Mouse (Mus musculus) spleen, postnatal 36 days (tissue): ENCODE measurements around the gene Miox.
A peak's percentile ranks its signal among the peaks of the same experiment; 100 is the strongest.

ENCODE experiments used
- DNase-seq, 2 experiments: peaks; one replicate each; pipeline ENCODE4 v3.0.0; 2022; ENCODE audit warnings: low spot score in 2 of 2, mixed read lengths in 1 of 2

Gene Miox

GRCm38 (mm10) chr15:89334271-89334670 is at the start of gene Miox:
Miox (plus strand) TSS chr15:89334398.
- no peak for DNase-seq

GRCm38 (mm10) chr15:89285004-89285403 is 49.2 kb upstream of the Miox start:
- DNase-seq, result no peak

DNA sequence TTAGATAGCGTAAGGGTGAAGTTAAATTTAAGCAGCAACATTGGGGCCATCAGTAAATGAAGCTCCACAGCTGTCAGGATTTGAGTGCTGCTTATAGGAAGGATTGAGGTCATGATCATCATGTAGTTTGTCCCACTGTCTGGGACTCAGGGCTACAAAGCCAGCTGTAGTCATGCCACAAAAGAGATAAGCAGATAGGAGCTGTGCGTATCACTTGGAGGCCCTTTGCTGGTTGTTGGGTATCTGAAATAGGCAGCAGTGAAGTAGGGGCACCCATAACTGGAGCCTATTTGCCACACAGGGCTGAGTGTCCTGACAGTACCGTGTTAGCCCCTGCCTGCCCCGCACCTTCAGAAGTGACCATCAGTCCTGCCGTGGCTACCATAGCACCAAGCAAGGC is 48.7 kb upstream of the Miox start:
- DNase-seq, result no peak

DNA sequence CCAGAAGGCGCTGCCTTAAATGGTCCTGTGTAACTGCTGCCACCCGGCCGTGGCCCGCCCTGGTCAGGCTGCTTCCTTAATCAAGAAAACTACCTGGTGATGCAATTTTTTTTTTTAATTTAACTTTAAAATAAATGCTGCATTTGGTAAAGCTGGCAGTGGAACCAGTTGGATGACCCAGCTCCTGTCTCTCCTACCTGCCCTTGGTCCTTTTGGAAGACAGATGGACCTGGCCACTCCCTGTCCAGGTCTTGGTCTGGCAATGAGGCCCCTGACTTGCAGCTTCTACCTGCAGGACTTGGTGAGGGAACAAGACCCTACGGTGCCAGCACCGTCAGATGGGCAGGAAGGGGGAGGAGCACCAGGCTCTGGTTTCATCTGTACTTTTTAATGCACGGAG is 48.1 kb upstream of the Miox start:
- no peak for DNase-seq

GRCm38 (mm10) chr15:89286582-89286981 is 47.6 kb upstream of the Miox start:
- DNase-seq, result no peak

DNA sequence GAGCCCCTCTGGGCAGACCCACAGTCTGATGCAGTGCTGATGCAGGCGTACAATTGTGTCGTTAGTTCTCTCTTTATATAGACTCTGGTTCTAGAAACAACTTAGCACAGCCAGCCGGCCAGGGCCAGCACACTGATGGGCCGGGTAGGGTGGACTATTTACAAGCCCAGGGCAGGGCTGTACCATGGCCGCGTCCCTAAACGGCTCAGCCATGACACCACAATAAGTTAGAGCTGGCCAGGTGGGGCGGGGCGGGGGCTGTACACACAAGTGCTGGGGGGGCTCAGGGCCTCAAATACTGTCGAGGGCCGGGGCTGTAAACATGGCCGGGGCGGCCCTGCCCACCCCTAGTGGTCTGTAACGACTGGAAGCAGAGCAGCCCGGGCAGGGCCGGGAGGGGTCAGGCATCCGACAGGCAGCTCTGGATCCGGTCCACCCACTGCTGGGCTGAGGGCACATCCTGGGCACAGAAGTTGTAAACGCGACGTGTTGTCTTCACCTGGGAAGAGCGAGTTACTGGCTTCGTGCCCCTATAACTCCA is 45.9 kb upstream of the Miox start:
- DNase-seq, result no peak

GRCm38 (mm10) chr15:89289455-89289854 is 44.7 kb upstream of the Miox start:
- no peak for DNase-seq

GRCm38 (mm10) chr15:89291521-89291920 is 42.7 kb upstream of the Miox start:
- no peak for DNase-seq

- DNase-seq, result no peak
Measured at GRCm38 (mm10) chr15:89292795-89293194, 41.4 kb upstream of the Miox start.

DNA sequence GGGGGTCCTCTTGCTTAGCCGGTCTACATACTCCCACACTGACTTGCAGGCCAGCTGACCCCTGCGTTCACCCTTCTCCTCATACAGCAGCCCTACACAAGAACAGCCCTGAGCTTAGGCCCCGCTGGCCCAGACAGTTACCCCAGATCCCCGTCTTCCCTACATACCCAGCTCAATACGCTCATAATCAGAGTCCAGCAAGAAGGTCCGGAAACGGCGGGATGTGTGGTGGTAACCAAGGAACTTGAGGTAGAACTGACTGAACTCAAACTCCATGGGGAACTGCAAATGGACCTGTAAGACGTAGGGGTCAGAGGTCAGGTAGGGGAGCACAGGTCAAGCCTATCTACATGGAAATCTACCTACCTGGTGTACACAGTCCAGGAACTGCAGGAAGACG is 40.4 kb upstream of the Miox start:
- DNase-seq, result no peak

GRCm38 (mm10) chr15:89295580-89296165 is 38.5 kb upstream of the Miox start:
- DNase-seq, result no peak

DNA sequence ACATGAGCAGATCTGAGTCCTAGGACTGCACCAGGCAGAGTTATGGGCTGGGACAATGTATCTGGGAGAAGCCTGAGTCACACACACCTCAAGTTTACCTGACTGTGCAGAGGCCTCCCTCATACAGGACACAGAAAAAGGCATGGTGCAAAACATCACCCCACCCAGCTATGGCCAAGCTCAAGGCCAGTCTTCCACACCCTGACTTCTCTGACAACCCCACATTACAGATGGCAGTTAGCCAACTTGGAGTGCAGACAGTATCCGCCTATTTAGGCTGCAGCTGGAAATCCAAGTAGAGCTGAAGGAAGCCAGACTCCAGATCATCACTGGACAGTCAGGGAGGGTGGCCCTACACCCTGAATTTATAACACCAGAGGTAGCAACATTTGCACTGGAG is 37.7 kb upstream of the Miox start:
- DNase-seq, result no peak

DNA sequence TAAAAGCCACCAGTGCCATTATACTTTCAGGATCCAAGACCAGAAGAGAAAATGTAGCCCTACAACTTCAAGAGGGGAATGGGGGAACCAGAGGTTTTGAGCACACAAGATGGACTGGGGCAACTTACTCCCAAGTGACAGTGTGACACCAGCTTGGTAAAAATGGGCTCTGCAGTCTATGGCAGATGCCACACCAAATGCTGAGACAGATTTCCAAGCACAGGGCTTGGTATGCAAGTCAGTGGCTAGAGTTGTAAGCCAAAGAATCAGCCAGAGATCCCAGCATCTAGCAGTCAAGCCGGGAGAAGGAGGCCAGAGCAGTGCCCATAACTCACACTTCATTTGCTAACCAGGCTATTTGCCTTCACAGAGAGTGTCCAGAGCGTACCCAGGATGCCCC is 36.5 kb upstream of the Miox start:
- no peak for DNase-seq

DNA sequence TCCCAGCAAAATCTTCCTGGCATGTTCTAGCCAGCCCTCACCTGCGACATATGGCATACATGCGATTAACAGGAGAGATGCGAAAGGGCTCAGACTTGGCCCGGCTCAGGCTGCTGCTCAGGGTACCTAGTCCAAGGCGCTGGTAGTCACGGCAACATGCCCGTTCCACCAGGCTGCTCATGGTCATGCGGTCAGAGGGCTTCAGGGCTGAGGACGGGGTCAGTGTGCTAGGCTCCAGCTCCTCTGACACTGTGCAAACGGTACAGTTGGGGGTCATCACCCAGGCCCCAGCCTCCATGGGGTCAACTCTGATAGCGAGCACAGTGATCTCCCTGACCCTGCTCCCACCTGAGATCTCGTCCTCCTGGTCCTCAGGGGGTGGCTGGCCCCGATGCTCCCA is 34.0 kb upstream of the Miox start:
- no peak for DNase-seq

GRCm38 (mm10) chr15:89300600-89300999 is 33.6 kb upstream of the Miox start:
- no peak for DNase-seq

- no peak for DNase-seq
Measured at GRCm38 (mm10) chr15:89305966-89306365, 28.2 kb upstream of the Miox start.

DNA sequence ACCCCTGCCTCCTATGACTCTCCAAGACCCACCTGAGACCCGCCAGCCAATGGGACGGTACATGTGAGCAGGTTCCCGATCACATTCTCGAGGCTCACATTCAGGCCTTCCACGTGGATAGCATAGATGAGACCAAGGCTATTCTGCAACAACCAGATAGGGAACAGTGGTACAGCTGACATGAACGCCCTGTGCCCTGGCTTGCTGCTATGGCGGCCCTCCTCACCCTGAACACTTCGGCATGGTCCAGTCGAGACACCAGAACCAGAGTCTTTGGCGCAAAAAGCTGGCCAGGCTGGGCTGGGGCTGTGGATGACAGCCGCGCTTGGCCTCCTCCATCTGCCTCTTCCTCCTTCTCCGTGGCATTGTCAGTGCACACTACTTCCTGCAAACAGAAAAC is 26.7 kb upstream of the Miox start:
- DNase-seq, result no peak

GRCm38 (mm10) chr15:89308406-89309139 is 25.6 kb upstream of the Miox start:
- peak; percentile 50 to 52 for DNase-seq

DNA sequence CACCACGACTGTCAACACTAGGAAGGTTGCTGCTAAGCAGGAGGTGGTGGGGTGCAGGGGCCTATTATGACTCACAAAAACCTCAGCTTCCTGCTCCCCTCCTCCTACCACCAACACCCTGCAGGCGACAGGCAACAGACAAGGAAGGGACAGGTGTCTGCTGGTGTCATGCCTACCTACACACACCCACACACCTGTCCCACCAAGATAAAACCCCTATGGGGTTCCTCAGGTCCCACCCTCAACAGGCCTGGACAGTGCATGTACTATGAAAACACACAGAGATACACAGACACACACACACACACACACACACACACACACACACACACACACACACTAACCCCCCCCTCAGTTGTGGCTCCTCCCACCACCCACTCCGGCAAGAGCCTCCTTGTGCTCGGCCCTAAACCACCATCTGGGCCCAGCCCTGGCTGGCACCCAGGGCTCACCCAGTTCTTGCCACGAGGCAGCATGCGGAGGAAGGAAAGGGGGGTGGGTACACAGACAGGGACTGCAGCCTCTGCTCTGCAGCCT is 24.2 kb upstream of the Miox start:
- peak; percentile 79 for DNase-seq

- no peak for DNase-seq
Measured at GRCm38 (mm10) chr15:89313359-89313758, 20.8 kb upstream of the Miox start.

DNA sequence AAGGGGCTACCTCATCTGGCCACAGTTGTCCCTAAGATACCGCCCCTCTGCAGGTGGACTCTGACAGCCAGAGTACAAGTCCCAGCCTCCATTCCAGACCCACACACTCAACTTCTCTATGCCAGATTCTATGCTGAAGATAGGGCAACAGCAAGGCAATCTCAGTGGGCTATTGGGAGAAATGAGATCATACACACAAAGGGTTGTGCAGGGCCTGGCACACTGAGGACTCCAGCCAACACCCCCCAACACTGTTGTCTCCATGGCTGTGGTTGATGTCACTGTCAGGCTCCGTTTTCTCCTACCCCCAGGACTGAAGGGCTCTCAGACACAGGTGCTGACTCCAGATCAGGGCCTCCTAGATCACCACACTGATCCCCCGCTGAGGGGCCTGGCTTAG is 20.1 kb upstream of the Miox start:
- no peak for DNase-seq

DNA sequence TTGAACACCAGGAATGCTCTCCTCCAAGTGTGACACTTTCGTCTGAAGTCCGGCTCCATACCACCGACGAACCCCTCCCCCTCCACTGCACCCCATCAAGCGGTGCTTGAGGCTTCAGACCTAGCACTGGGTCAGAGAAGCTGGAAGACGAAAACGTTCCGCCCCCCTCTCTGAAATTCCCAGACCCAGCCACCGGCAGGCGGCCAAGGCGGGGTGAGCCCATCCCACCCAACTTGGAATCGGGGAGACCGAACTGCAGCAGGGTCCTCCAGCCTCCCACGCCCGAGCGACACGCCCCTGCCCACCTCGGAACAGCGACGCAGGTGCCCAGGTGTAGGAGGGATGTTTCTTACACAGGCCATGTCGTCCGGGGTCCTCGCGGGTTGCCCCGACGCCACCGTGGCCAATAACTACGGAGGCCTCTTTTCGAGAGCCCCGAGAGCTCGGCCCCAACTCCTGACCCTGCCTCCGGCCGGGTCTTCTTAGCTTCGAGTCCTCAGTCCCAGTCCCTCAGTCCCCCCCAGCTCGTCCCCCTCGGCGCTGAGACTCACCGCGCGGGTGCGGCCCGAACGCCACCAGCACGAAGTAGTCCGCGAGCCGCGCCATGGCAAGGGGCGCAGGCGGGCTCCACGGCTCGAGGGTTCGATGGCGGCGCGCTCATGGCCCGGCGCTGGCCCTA is 19.5 kb upstream of the Miox start:
- DNase-seq, result peak in 1 of 2 experiments; percentile 36
